Mouse (Mus musculus): ENCODE measurements around the gene Abcf2. TPM values are rescaled to one million over a fixed set of nuclear protein-coding genes. Genes with fewer than 3 reads are reported as not detected.

Gene Abcf2
- polyA plus RNA-seq, 1 experiment from 2014 or later, result 82.7 TPM

DNA sequence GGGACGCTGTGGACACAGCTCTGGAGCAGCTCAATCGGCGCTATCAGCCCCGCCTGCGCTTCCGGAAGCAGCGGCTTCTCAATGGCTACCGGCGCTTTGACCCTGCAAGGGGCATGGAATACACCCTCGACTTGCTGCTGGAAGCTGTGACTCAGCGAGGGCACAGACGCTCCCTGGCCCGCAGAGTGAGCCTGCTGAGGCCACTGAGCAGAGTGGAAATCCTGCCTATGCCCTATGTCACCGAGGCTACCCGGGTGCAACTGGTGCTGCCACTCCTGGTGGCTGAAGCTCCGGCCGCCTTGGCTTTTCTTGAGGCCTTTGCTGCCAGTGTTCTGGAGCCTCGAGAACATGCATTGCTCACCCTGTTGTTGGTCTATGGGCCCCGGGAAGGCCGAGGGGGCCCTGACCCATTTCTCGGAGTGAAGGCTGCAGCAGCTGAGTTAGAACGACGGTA is 14.0 kb upstream of the Abcf2 start:
- no peak for ATAC-seq
- Histone ChIP-seq H3K36me3 (ENCODE audit: control insufficient read depth, insufficient read depth, low read length) (peaks cover 12% of the 10 kb centered on the region), H3K4me3 (ENCODE audit: low read length) (peak overlapping the region; percentile 4; the same call in 1 of the 2 replicates), H3K4me2 (ENCODE audit: low read depth, low read length) (peak overlapping the region; percentile 26; the same call in 1 of the 2 replicates), H3K27ac (ENCODE audit: low read length) (0 out of 2 replicates have a peak overlapping the region, but pooled peaks have one; percentile 29), H3K9me3 (ENCODE audit: control insufficient read depth, low read length) (no peaks in the 10 kb centered on the region), H3K9ac (ENCODE audit: low read depth, low read length) (0 out of 2 replicates have a peak overlapping the region, but pooled peaks have one; percentile 49), H3K27me3 (replicated peaks; ENCODE audit: control insufficient read depth, insufficient read depth, low read length) (no peaks in the 10 kb centered on the region), H3K4me1 (ENCODE audit: control insufficient read depth, insufficient read depth, low read length) (peaks cover 23% of the 10 kb centered on the region)
- 36% methylated on average over 23 of the region's 23 CpGs for WGBS

DNA sequence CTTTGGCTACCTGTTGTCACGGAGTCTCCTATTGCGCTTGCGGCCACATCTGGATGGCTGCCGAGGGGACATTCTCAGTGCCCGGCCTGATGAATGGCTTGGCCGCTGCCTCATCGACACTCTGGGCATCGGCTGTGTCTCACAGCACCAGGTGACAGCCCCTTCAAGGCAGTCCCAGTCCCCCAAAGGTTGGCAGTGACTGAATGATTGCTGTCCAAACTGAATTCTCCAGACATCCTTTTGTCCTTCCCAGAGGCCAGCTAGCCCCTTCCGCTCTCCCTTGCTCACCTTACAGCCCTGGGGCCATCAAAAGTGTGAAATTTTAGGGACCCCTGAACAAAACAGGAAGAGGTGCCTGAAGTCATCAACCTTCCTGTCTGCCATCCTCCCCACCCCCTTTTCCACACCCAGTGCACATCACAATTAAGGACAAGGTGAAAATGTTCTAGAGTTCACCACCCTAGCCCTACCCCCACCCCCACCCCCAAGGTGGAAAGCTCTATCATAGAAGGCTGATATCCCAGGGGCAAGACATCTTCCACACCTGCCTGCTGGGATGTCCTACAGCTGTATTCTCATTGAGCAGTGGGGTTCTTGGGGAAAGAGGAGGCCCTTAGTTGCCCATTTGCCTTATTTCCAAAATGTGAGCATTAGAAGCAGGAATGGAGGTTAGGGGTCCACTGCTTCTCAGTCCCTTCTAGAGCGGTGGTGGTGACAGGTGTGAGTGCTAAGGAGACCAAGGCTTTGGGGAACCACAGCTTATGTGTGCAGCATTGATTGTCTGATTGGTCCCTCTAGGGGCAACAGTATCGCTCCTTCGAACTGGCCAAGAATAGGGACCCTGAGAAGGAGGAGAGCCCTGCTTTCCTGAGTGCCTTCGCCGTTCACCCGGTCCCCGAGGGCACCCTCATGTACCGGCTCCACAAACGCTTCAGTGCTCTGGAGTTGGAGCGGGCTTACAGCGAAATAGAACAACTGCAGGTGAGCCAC is 12.5 kb upstream of the Abcf2 start:
- peaks cover 23% of the 10 kb centered on the region for H3K4me1 ChIP-seq (ENCODE audit: control insufficient read depth, insufficient read depth, low read length)
- no peak overlapping the region for H3K4me2 ChIP-seq (ENCODE audit: low read depth, low read length)
- H3K9ac ChIP-seq (ENCODE audit: low read depth, low read length), result no peak overlapping the region
- no peaks in the 10 kb centered on the region for H3K9me3 ChIP-seq (ENCODE audit: control insufficient read depth, low read length)
- H3K36me3 ChIP-seq (ENCODE audit: control insufficient read depth, insufficient read depth, low read length), result peaks cover 12% of the 10 kb centered on the region
- no peak overlapping the region for H3K4me3 ChIP-seq (ENCODE audit: low read length)
- no peak for ATAC-seq
- no peaks in the 10 kb centered on the region for H3K27me3 ChIP-seq (replicated peaks; ENCODE audit: control insufficient read depth, insufficient read depth, low read length)
- WGBS, result 93% methylated on average over 20 of the region's 20 CpGs
- H3K27ac ChIP-seq (ENCODE audit: low read length), result no peak overlapping the region

DNA sequence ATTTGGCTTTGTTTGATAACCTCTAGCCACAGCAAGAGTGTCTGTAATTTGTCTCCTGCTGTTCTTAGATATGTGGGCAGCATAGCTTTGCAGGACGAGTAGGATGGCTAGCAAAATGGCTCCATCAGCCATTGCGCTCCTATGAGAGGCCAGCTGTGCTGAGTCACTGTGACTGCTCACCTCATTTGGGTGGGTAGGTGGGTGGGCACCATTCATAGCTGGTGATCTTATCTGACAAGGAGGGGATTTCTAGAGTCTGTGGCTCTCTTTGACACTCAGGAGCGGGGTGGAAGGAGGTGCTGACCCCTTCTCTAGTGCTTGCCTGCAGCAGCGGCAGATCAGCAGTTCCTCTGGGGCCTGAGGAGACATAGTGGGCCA is 9.9 kb upstream of the Abcf2 start:
- Histone ChIP-seq H3K27ac (ENCODE audit: low read length) (no peak overlapping the region), H3K9ac (ENCODE audit: low read depth, low read length) (peak overlapping the region; percentile 81), H3K4me3 (ENCODE audit: low read length) (peak overlapping the region; percentile 91), H3K4me1 (ENCODE audit: control insufficient read depth, insufficient read depth, low read length) (peaks cover 23% of the 10 kb centered on the region), H3K27me3 (replicated peaks; ENCODE audit: control insufficient read depth, insufficient read depth, low read length) (no peaks in the 10 kb centered on the region), H3K4me2 (ENCODE audit: low read depth, low read length) (peak overlapping the region; percentile 87), H3K9me3 (ENCODE audit: control insufficient read depth, low read length) (no peaks in the 10 kb centered on the region), H3K36me3 (ENCODE audit: control insufficient read depth, insufficient read depth, low read length) (peaks cover 9% of the 10 kb centered on the region; the same call in 1 of the 2 replicates)
- WGBS, result 30% methylated on average over 4 of the region's 4 CpGs
- ATAC-seq, result peak; percentile 26; the same call in 1 of the 2 replicates

DNA sequence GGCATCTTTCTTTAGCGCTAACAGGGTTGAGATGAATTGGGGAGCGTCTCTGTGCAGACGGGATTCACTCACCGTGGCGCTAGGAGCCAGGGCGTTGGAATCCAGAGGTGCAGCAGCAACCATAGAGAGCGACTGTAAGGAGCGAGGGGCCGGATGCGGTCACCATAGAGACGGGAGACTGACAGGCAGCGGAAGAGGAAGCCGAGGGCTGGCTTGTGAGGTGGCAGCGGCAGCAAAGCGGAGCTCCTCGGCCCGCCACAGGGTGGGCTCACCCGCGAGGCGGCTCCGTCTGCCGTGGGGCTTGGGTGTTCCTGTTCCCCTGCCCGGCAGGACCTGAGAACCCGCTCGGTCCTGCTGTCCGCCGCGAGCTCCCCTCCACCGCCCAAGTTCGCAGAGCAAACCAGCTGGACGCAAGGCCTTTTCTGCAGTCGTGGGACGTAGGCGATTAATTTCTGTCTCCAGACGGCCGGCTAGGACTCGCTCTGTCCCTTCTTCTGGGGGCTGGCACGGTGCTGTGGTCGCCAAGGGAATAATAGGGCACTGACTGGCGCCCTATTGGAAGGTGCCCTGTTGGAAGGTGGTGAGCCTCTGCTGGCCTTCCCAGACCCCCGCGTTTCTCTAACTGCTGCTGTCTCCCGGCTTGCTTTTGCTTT is 9.4 kb upstream of the Abcf2 start, which contains the start of gene Chpf2:
Chpf2 (plus strand) TSS at position 195 of the 653 bp plus-strand sequence.
- H3K4me1 ChIP-seq (ENCODE audit: control insufficient read depth, insufficient read depth, low read length), result peaks cover 19% of the 10 kb centered on the region
- ATAC-seq, result peak; percentile 92

DNA sequence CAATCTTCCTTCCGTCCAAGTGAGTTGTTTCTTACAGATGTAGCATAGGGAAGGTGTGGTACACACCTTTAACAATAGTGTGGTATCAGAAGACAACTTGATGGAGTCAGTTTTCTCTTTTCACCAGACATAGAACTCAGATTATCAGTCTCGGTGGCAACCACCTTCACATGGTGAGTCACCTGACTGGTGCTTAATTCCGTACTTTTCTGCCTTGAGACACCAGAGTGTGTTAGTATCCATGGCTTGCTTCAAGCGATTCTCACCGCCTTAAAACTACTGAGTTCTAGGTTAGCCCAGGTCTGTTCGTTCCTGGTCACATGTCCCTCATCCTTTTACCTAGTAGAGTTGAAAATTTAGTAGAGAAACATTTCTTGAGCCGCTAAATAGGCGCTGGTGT is 8.8 kb upstream of the Abcf2 start:
- peak; percentile 38 for ATAC-seq
- Histone ChIP-seq H3K27ac (ENCODE audit: low read length) (no peak overlapping the region), H3K9me3 (ENCODE audit: control insufficient read depth, low read length) (no peaks in the 10 kb centered on the region), H3K9ac (ENCODE audit: low read depth, low read length) (peak overlapping the region; percentile 81), H3K4me3 (ENCODE audit: low read length) (peak overlapping the region; percentile 91), H3K27me3 (replicated peaks; ENCODE audit: control insufficient read depth, insufficient read depth, low read length) (no peaks in the 10 kb centered on the region), H3K36me3 (ENCODE audit: control insufficient read depth, insufficient read depth, low read length) (peaks cover 5% of the 10 kb centered on the region; the same call in 1 of the 2 replicates), H3K4me2 (ENCODE audit: low read depth, low read length) (peak overlapping the region; percentile 87), H3K4me1 (ENCODE audit: control insufficient read depth, insufficient read depth, low read length) (peaks cover 15% of the 10 kb centered on the region)
- WGBS, result 12% methylated on average over 8 of the region's 8 CpGs

More for the DNA sequence above, 9.4 kb upstream of the Abcf2 start, which contains the start of gene Chpf2:
- H3K4me3 ChIP-seq (ENCODE audit: low read length), result peak within 1 kb of the TSS; percentile 91
- no peaks in the 10 kb centered on the region for H3K9me3 ChIP-seq (ENCODE audit: control insufficient read depth, low read length)
- H3K9ac ChIP-seq (ENCODE audit: low read depth, low read length), result peak within 1 kb of the TSS; percentile 81
- H3K4me2 ChIP-seq (ENCODE audit: low read depth, low read length), result peak within 1 kb of the TSS; percentile 87
- H3K27ac ChIP-seq (ENCODE audit: low read length), result 0 out of 2 replicates have a peak within 1 kb of the TSS, but pooled peaks have one; percentile 41
- H3K36me3 ChIP-seq (ENCODE audit: control insufficient read depth, insufficient read depth, low read length), result peaks cover 5% of the 10 kb centered on the region; the same call in 1 of the 2 replicates
- H3K27me3 ChIP-seq (replicated peaks; ENCODE audit: control insufficient read depth, insufficient read depth, low read length), result no peaks in the 10 kb centered on the region
- under 1% methylated on average over 42 of the region's 43 CpGs for WGBS

GRCm38 (mm10) chr5:24578109-24578963 is 1.1 kb upstream of the Abcf2 start:
- Histone ChIP-seq H3K4me1 (ENCODE audit: control insufficient read depth, insufficient read depth, low read length) (peaks cover 6% of the 10 kb centered on the region; the same call in 1 of the 2 replicates), H3K27ac (ENCODE audit: low read length) (peak overlapping the region; percentile 81), H3K36me3 (ENCODE audit: control insufficient read depth, insufficient read depth, low read length) (no peaks in the 10 kb centered on the region), H3K9me3 (ENCODE audit: control insufficient read depth, low read length) (no peaks in the 10 kb centered on the region), H3K27me3 (replicated peaks; ENCODE audit: control insufficient read depth, insufficient read depth, low read length) (no peaks in the 10 kb centered on the region), H3K9ac (ENCODE audit: low read depth, low read length) (peak overlapping the region; percentile 60; the same call in 1 of the 2 replicates), H3K4me3 (ENCODE audit: low read length) (peak overlapping the region; percentile 79), H3K4me2 (ENCODE audit: low read depth, low read length) (peak overlapping the region; percentile 61)
- no peak for ATAC-seq
- 63% methylated on average over 6 of the region's 6 CpGs for WGBS

DNA sequence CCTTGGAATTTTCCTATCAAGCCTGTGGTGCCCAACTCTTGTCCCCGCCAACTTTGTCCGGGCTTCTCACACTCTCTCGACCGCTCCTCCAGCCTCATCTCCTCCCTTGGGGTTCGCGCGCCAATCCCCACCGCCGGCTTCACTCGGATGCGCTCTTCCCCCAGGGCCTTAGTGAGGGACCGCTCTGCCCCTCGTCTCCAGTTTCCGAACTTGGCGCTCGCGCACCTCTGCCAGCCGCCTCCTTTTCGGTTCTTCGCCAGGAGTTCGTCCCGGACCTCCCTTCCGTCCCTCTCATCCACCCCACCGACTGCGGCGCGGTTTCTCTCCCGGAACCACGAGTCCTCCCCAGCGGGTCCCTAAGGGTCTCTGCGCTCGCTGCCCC is 475 bp downstream of the Abcf2 start:
- ATAC-seq, result peak; percentile 19
- H3K27ac ChIP-seq (ENCODE audit: low read length), result peak overlapping the region; percentile 65
- under 1% methylated on average over 32 of the region's 32 CpGs for WGBS

DNA sequence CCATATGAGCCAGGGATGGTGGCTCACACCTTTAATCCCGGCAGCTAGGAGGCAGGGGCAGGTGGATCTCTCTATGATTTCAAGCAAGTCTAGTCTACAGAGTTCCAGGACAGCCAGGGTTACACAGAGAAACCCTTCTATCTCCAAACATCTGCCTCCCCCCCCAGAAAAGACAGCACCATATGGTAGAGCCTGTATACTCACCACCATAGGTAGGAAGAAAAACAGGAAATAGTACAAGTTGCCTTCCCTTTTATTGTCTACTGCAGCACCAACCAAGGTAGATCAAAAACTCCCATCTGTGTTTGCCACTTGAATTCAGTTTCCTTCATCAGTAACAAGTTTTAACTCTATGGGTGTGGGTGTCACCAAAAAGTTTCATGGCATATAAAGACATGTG is 1.3 kb downstream of the Abcf2 start:
- no peak overlapping the region for H3K27ac ChIP-seq (ENCODE audit: low read length)
- H3K4me3 ChIP-seq (ENCODE audit: low read length), result peak overlapping the region; percentile 79; the same call in 1 of the 2 replicates
- ATAC-seq, result no peak
- H3K9ac ChIP-seq (ENCODE audit: low read depth, low read length), result no peak overlapping the region
- H3K4me2 ChIP-seq (ENCODE audit: low read depth, low read length), result peak overlapping the region; percentile 75
- peaks cover 8% of the 10 kb centered on the region for H3K36me3 ChIP-seq (ENCODE audit: control insufficient read depth, insufficient read depth, low read length)
- H3K9me3 ChIP-seq (ENCODE audit: control insufficient read depth, low read length), result no peaks in the 10 kb centered on the region
- H3K4me1 ChIP-seq (ENCODE audit: control insufficient read depth, insufficient read depth, low read length), result peaks cover 6% of the 10 kb centered on the region; the same call in 1 of the 2 replicates
- WGBS, result 74% methylated on average over 1 of the region's 1 CpGs
- no peaks in the 10 kb centered on the region for H3K27me3 ChIP-seq (replicated peaks; ENCODE audit: control insufficient read depth, insufficient read depth, low read length)

More for the DNA sequence above, 475 bp downstream of the Abcf2 start:
- Histone ChIP-seq H3K4me2 (ENCODE audit: low read depth, low read length) (peak overlapping the region; percentile 75), H3K9ac (ENCODE audit: low read depth, low read length) (peak overlapping the region; percentile 85), H3K27me3 (replicated peaks; ENCODE audit: control insufficient read depth, insufficient read depth, low read length) (no peaks in the 10 kb centered on the region), H3K9me3 (ENCODE audit: control insufficient read depth, low read length) (no peaks in the 10 kb centered on the region), H3K4me1 (ENCODE audit: control insufficient read depth, insufficient read depth, low read length) (peaks cover 6% of the 10 kb centered on the region; the same call in 1 of the 2 replicates), H3K36me3 (ENCODE audit: control insufficient read depth, insufficient read depth, low read length) (peaks cover 4% of the 10 kb centered on the region; the same call in 1 of the 2 replicates), H3K4me3 (ENCODE audit: low read length) (peak overlapping the region; percentile 79)
